Mouse (Mus musculus): ENCODE measurements around the gene Atp13a4. TPM values are rescaled to one million over a fixed set of nuclear protein-coding genes. Genes with fewer than 3 reads are reported as not detected.

Atp13a4 gene
- polyA plus RNA-seq, 1 experiment = 2.6 TPM

- no peaks in the 10 kb centered on the region for H3K4me1 ChIP-seq (ENCODE audit: control insufficient read depth, insufficient read depth, low read length)
- WGBS = 65% methylated on average over 10 of the region's 10 CpGs
- no peaks in the 10 kb centered on the region for H3K27me3 ChIP-seq (replicated peaks; ENCODE audit: control insufficient read depth, insufficient read depth, low read length)
- no peak for DNase-seq
- no peak overlapping the region for H3K4me3 ChIP-seq (ENCODE audit: insufficient read depth, low read depth, low read length)
- no peak for TF ChIP-seq CTCF (conservative IDR thresholded peaks at IDR 0.05; ENCODE audit: insufficient read depth, insufficient read length, low read depth, low read length)
- TF ChIP-seq POLR2A (IDR thresholded peaks at IDR 0.05; ENCODE audit: low read depth, low read length) = no peak
- no peaks in the 10 kb centered on the region for H3K36me3 ChIP-seq (ENCODE audit: control insufficient read depth, insufficient read depth, low read length)
- no peak overlapping the region for H3K27ac ChIP-seq (ENCODE audit: insufficient read depth, low read depth, low read length)
These were observed 103.2 kb downstream of the Atp13a4 start for GRCm38 (mm10) chr16:29441405-29441985.

- H3K4me3 ChIP-seq (ENCODE audit: insufficient read depth, low read depth, low read length) = no peak overlapping the region
- WGBS = 72% methylated on average over 5 of the region's 5 CpGs
- H3K4me1 ChIP-seq (ENCODE audit: control insufficient read depth, insufficient read depth, low read length) = no peaks in the 10 kb centered on the region
These were observed 106.6 kb downstream of the Atp13a4 start for GRCm38 (mm10) chr16:29438045-29438444.

GRCm38 (mm10) chr16:29435746-29436145 lies 108.9 kb downstream of the Atp13a4 start:
- TF ChIP-seq CTCF (conservative IDR thresholded peaks at IDR 0.05; ENCODE audit: insufficient read depth, insufficient read length, low read depth, low read length) = no peak
- TF ChIP-seq POLR2A (IDR thresholded peaks at IDR 0.05; ENCODE audit: low read depth, low read length) = no peak
- H3K27me3 ChIP-seq (replicated peaks; ENCODE audit: control insufficient read depth, insufficient read depth, low read length) = no peaks in the 10 kb centered on the region

More at GRCm38 (mm10) chr16:29438045-29438444, 106.6 kb downstream of the Atp13a4 start:
- Histone ChIP-seq H3K36me3 (ENCODE audit: control insufficient read depth, insufficient read depth, low read length) (no peaks in the 10 kb centered on the region), H3K27ac (ENCODE audit: insufficient read depth, low read depth, low read length) (no peak overlapping the region), H3K27me3 (replicated peaks; ENCODE audit: control insufficient read depth, insufficient read depth, low read length) (no peaks in the 10 kb centered on the region)
- DNase-seq = no peak
- TF ChIP-seq CTCF (conservative IDR thresholded peaks at IDR 0.05; ENCODE audit: insufficient read depth, insufficient read length, low read depth, low read length) (no peak), POLR2A (IDR thresholded peaks at IDR 0.05; ENCODE audit: low read depth, low read length) (no peak)

GRCm38 (mm10) chr16:29434712-29435111 lies 110.0 kb downstream of the Atp13a4 start:
- H3K4me3 ChIP-seq (ENCODE audit: insufficient read depth, low read depth, low read length) = no peak overlapping the region
- H3K36me3 ChIP-seq (ENCODE audit: control insufficient read depth, insufficient read depth, low read length) = no peaks in the 10 kb centered on the region
- TF ChIP-seq POLR2A (IDR thresholded peaks at IDR 0.05; ENCODE audit: low read depth, low read length) (no peak), CTCF (conservative IDR thresholded peaks at IDR 0.05; ENCODE audit: insufficient read depth, insufficient read length, low read depth, low read length) (peak; percentile 71)
- no peak overlapping the region for H3K27ac ChIP-seq (ENCODE audit: insufficient read depth, low read depth, low read length)
- DNase-seq = peak; percentile 33
- H3K4me1 ChIP-seq (ENCODE audit: control insufficient read depth, insufficient read depth, low read length) = no peaks in the 10 kb centered on the region
- WGBS = 16% methylated on average over 5 of the region's 5 CpGs
- H3K27me3 ChIP-seq (replicated peaks; ENCODE audit: control insufficient read depth, insufficient read depth, low read length) = no peaks in the 10 kb centered on the region

More at GRCm38 (mm10) chr16:29435746-29436145, 108.9 kb downstream of the Atp13a4 start:
- no peak overlapping the region for H3K27ac ChIP-seq (ENCODE audit: insufficient read depth, low read depth, low read length)
- no peaks in the 10 kb centered on the region for H3K4me1 ChIP-seq (ENCODE audit: control insufficient read depth, insufficient read depth, low read length)
- H3K36me3 ChIP-seq (ENCODE audit: control insufficient read depth, insufficient read depth, low read length) = no peaks in the 10 kb centered on the region
- WGBS = 56% methylated on average over 6 of the region's 6 CpGs
- no peak overlapping the region for H3K4me3 ChIP-seq (ENCODE audit: insufficient read depth, low read depth, low read length)
- no peak for DNase-seq

- WGBS = 88% methylated on average over 6 of the region's 6 CpGs
- TF ChIP-seq CTCF (conservative IDR thresholded peaks at IDR 0.05; ENCODE audit: insufficient read depth, insufficient read length, low read depth, low read length) = no peak
- TF ChIP-seq POLR2A (IDR thresholded peaks at IDR 0.05; ENCODE audit: low read depth, low read length) = no peak
- Histone ChIP-seq H3K36me3 (ENCODE audit: control insufficient read depth, insufficient read depth, low read length) (no peaks in the 10 kb centered on the region), H3K27me3 (replicated peaks; ENCODE audit: control insufficient read depth, insufficient read depth, low read length) (no peaks in the 10 kb centered on the region), H3K4me1 (ENCODE audit: control insufficient read depth, insufficient read depth, low read length) (no peaks in the 10 kb centered on the region), H3K27ac (ENCODE audit: insufficient read depth, low read depth, low read length) (no peak overlapping the region), H3K4me3 (ENCODE audit: insufficient read depth, low read depth, low read length) (no peak overlapping the region)
- DNase-seq = no peak
These were observed 129.8 kb downstream of the Atp13a4 start for GRCm38 (mm10) chr16:29414822-29415221.

- no peak overlapping the region for H3K4me3 ChIP-seq (ENCODE audit: insufficient read depth, low read depth, low read length)
- WGBS = 93% methylated on average over 10 of the region's 10 CpGs
- no peaks in the 10 kb centered on the region for H3K36me3 ChIP-seq (ENCODE audit: control insufficient read depth, insufficient read depth, low read length)
- TF ChIP-seq POLR2A (IDR thresholded peaks at IDR 0.05; ENCODE audit: low read depth, low read length) (no peak), CTCF (conservative IDR thresholded peaks at IDR 0.05; ENCODE audit: insufficient read depth, insufficient read length, low read depth, low read length) (no peak)
- no peaks in the 10 kb centered on the region for H3K4me1 ChIP-seq (ENCODE audit: control insufficient read depth, insufficient read depth, low read length)
- no peak overlapping the region for H3K27ac ChIP-seq (ENCODE audit: insufficient read depth, low read depth, low read length)
- no peak for DNase-seq
- no peaks in the 10 kb centered on the region for H3K27me3 ChIP-seq (replicated peaks; ENCODE audit: control insufficient read depth, insufficient read depth, low read length)
These were observed 137.3 kb downstream of the Atp13a4 start for GRCm38 (mm10) chr16:29407319-29407718.

GRCm38 (mm10) chr16:29399079-29399478 lies 145.6 kb downstream of the Atp13a4 start:
- Histone ChIP-seq H3K4me3 (ENCODE audit: insufficient read depth, low read depth, low read length) (no peak overlapping the region), H3K4me1 (ENCODE audit: control insufficient read depth, insufficient read depth, low read length) (no peaks in the 10 kb centered on the region), H3K27ac (ENCODE audit: insufficient read depth, low read depth, low read length) (no peak overlapping the region), H3K36me3 (ENCODE audit: control insufficient read depth, insufficient read depth, low read length) (no peaks in the 10 kb centered on the region), H3K27me3 (replicated peaks; ENCODE audit: control insufficient read depth, insufficient read depth, low read length) (no peaks in the 10 kb centered on the region)
- TF ChIP-seq POLR2A (IDR thresholded peaks at IDR 0.05; ENCODE audit: low read depth, low read length) = no peak
- no peak for TF ChIP-seq CTCF (conservative IDR thresholded peaks at IDR 0.05; ENCODE audit: insufficient read depth, insufficient read length, low read depth, low read length)
- DNase-seq = no peak
- 82% methylated on average over 2 of the region's 2 CpGs for WGBS
